Mouse (Mus musculus): ENCODE data around the gene Spata3. TPM values are rescaled to one million over a fixed set of nuclear protein-coding genes. Genes with fewer than 3 reads are reported as not detected.

Spata3 gene
- not detected for polyA plus RNA-seq (2014; fragmentation: Illumina TruSeq; extraction: RNeasy Lipid Tissue Mini Kit (QIAGEN cat#74804); ENCODE audit: low read depth, low replicate concordance)

GRCm38 (mm10) chr1:86016516-86016915 is at the start of gene Spata3:
Spata3 (plus strand) TSS chr1:86016816.

DNA sequence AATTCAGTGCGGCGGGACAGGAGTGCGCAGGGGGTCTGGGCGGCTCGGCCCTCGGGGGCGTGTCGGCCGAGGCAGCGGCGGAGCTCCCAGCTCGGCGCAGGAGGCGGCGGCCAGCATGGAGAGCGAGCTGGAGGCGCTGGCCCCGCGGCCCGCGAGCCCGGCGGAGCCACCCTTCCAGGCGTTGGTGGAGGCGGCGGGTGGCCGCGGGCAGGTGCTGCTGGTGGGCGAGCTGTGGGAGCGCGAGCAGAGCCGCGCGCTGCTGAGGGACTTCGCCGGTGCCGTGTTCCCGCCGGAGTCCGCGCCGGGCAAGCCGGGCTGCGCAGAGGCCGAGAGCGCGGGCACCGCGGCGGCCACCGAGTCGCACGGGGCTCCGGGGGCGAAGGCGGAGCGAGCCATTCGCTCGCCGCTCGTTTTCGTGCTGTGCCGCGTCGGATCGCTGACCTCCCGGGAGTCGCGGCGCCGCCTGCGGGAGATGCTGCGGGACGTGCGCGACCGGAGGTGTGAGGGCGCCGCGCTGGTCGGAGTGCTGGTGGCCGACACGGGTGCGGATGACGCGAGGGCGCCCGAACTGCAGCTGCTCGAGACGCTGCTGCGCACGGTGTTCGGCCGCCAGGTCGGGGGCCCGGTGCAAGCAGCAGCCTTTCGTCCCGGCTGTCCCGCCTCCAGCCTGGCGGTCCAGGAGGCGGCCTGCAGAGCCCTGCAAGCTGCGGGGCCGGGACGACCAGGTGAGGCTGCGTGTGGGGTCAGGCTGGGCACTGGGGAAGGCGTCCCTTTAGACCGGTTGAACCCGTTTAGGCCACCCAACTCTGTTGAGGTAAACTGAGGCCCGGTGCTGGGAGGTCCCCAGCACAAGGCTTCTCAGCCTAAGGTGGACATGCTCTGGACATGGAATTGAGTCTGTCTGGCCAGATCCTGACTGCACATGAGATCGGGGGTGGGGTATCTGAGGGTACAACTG is 29.5 kb downstream of the Spata3 start, which contains the start of gene 2810459M11Rik:
TSS of gene 2810459M11Rik (plus strand) at position 16 of the 958 bp plus-strand sequence.

DNA sequence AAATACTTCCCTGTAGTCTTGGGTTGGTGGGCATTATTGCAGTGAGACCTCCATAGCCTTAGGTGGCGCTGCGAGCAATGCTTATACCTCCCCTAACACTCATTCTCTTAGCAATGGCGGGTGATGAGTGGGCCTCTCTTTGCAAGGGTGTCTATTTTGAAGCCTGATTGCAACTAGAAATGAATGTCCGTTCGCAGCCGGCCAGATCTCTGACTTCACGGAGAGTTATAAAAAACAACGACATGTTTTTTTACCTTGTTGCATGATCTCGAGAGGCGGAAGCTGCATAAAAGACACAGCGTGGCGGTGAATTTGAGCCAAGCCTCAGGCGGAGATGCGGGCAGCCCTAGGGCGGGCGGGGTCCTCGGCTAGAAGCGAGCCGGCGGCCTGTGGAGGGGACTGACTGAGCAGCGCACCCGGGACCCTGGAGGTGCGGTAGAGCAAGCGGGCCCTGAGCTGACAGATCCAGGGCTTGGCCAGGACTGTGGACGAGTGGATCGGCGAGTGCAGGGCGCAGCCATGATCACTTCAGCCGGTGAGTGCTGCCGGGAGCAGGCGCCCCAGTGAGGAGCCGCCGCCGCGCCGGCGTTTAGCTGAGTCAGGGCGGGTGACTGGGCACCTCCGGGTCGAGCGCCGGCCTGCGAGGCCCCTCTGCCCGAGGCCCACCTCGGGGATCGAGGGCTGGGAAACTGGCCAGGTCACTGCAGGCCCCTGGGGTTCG is 47.8 kb downstream of the Spata3 start, which contains the start of gene Psmd1:
TSS of gene Psmd1 (plus strand) at position 117 of the 721 bp plus-strand sequence.

Other genes with a start within 250 kb of the Spata3 start
- gene A630001G21Rik, start 238.2 kb upstream of the Spata3 start, polyA plus RNA-seq (2014; fragmentation: Illumina TruSeq; extraction: RNeasy Lipid Tissue Mini Kit (QIAGEN cat#74804); ENCODE audit: low read depth, low replicate concordance), result 0.64 TPM
- gene Cab39, start 223.4 kb upstream of the Spata3 start, polyA plus RNA-seq (2014; fragmentation: Illumina TruSeq; extraction: RNeasy Lipid Tissue Mini Kit (QIAGEN cat#74804); ENCODE audit: low read depth, low replicate concordance), result 67.9 TPM
- 2.6 TPM for gene Itm2c, start 122.5 kb upstream of the Spata3 start, polyA plus RNA-seq (2014; fragmentation: Illumina TruSeq; extraction: RNeasy Lipid Tissue Mini Kit (QIAGEN cat#74804); ENCODE audit: low read depth, low replicate concordance)
- gene 4933407L21Rik, start 88.3 kb upstream of the Spata3 start, polyA plus RNA-seq (2014; fragmentation: Illumina TruSeq; extraction: RNeasy Lipid Tissue Mini Kit (QIAGEN cat#74804); ENCODE audit: low read depth, low replicate concordance), result not detected
- gene Gpr55, start 55.8 kb upstream of the Spata3 start, polyA plus RNA-seq (2014; fragmentation: Illumina TruSeq; extraction: RNeasy Lipid Tissue Mini Kit (QIAGEN cat#74804); ENCODE audit: low read depth, low replicate concordance), result not detected
- 43.7 TPM for gene 2810459M11Rik, start 29.0 kb downstream of the Spata3 start, polyA plus RNA-seq (2014; fragmentation: Illumina TruSeq; extraction: RNeasy Lipid Tissue Mini Kit (QIAGEN cat#74804); ENCODE audit: low read depth, low replicate concordance)
- gene Psmd1, start 47.6 kb downstream of the Spata3 start, polyA plus RNA-seq (2014; fragmentation: Illumina TruSeq; extraction: RNeasy Lipid Tissue Mini Kit (QIAGEN cat#74804); ENCODE audit: low read depth, low replicate concordance), result 120 TPM
- gene Htr2b, start 95.2 kb downstream of the Spata3 start, polyA plus RNA-seq (2014; fragmentation: Illumina TruSeq; extraction: RNeasy Lipid Tissue Mini Kit (QIAGEN cat#74804); ENCODE audit: low read depth, low replicate concordance), result not detected
- gene Gm21972, start 116.8 kb downstream of the Spata3 start, polyA plus RNA-seq (2014; fragmentation: Illumina TruSeq; extraction: RNeasy Lipid Tissue Mini Kit (QIAGEN cat#74804); ENCODE audit: low read depth, low replicate concordance), result not detected
- 3.4 TPM for gene Armc9, start 138.0 kb downstream of the Spata3 start, polyA plus RNA-seq (2014; fragmentation: Illumina TruSeq; extraction: RNeasy Lipid Tissue Mini Kit (QIAGEN cat#74804); ENCODE audit: low read depth, low replicate concordance)

Data from liver, adult 10 weeks (tissue).